Mouse (Mus musculus) MEL (cell line): Measurements from ENCODE around the gene Hist1h2ac.

Experiments
- BHLHE40 ChIP-seq: IDR thresholded peaks from 2 replicates; pipeline ENCODE4 v1.6.1; 2012; ENCODE audit warnings: low read depth, mild to moderate bottlenecking, inconsistent platforms, low read length, improper control_type of control experiment, borderline replicate concordance
- CTCF ChIP-seq, 3 experiments: IDR thresholded peaks in 2 of 3; conservative IDR thresholded peaks in 1 of 3; 2 replicates each; pipeline ENCODE4 v1.5.1; 2011 to 2012; ENCODE audit warnings: low read length in 3 of 3, low read depth in 2 of 3, mild to moderate bottlenecking in 2 of 3, improper control_type of control experiment in 1 of 3, inconsistent platforms in 1 of 3, mixed read lengths in 1 of 3, moderate library complexity in 1 of 3; ENCODE audit not compliant: control insufficient read depth in 1 of 3, insufficient read depth in 1 of 3, poor library complexity in 1 of 3, severe bottlenecking in 1 of 3
- EP300 ChIP-seq, 2 experiments: IDR thresholded peaks; 2 replicates each; pipeline ENCODE4 v1.6.1; 2011; ENCODE audit warnings: improper control_type of control experiment in 2 of 2, low read length in 2 of 2, low read depth in 1 of 2, mild to moderate bottlenecking in 1 of 2
- MAFK ChIP-seq: IDR thresholded peaks from 2 replicates; pipeline ENCODE4 v1.6.1; 2011; ENCODE audit warnings: low read depth, mild to moderate bottlenecking, low read length, improper control_type of control experiment, borderline replicate concordance
- MAZ ChIP-seq: IDR thresholded peaks from 2 replicates; pipeline ENCODE4 v1.6.1; 2012; ENCODE audit warnings: low read depth, mild to moderate bottlenecking, inconsistent platforms, low read length, improper control_type of control experiment
- MYC ChIP-seq: IDR thresholded peaks from 2 replicates; pipeline ENCODE4 v1.6.1; 2011; ENCODE audit warnings: low read depth, mild to moderate bottlenecking, low read length, improper control_type of control experiment, moderate library complexity
- NRF1 ChIP-seq: IDR thresholded peaks from 2 replicates; pipeline ENCODE4 v1.6.1; 2014; ENCODE audit warnings: low read depth, mild to moderate bottlenecking, inconsistent platforms, low read length, improper control_type of control experiment, moderate library complexity; ENCODE audit not compliant: poor library complexity, insufficient read depth, severe bottlenecking
- POLR2A ChIP-seq, 2 experiments: IDR thresholded peaks; 2 replicates each; pipeline ENCODE4 v1.6.1; 2011 to 2012; ENCODE audit warnings: low read length in 2 of 2, mild to moderate bottlenecking in 2 of 2, control low read depth in 1 of 2, improper control_type of control experiment in 1 of 2, low read depth in 1 of 2, moderate library complexity in 1 of 2; ENCODE audit not compliant: control insufficient read depth in 1 of 2, insufficient read depth in 1 of 2, poor library complexity in 1 of 2
- POLR2AphosphoS5 ChIP-seq: IDR thresholded peaks from 2 replicates; pipeline ENCODE4 v1.6.1; 2012; ENCODE audit warnings: low read depth, borderline replicate concordance, mild to moderate bottlenecking, inconsistent platforms, low read length, moderate library complexity, mixed read lengths
- TAL1 ChIP-seq: IDR thresholded peaks from 2 replicates; pipeline ENCODE4 v1.6.1; 2012; ENCODE audit warnings: mild to moderate bottlenecking, inconsistent platforms, low read length, moderate library complexity, mixed read lengths
- USF2 ChIP-seq, 2 experiments: IDR thresholded peaks; 2 replicates each; pipeline ENCODE4 v1.6.1; 2011 to 2012; ENCODE audit warnings: improper control_type of control experiment in 2 of 2, low read length in 2 of 2, borderline replicate concordance in 1 of 2, inconsistent platforms in 1 of 2, low read depth in 1 of 2, mild to moderate bottlenecking in 1 of 2; ENCODE audit not compliant: insufficient read depth in 1 of 2

- no peak for TF ChIP-seq POLR2A (IDR thresholded peaks at IDR 0.05; ENCODE audit: control insufficient read depth in 1 of 2, insufficient read depth in 1 of 2, low read depth in 1 of 2, low read length in 2 of 2, poor library complexity in 1 of 2)
- no peak for TF ChIP-seq NRF1
- no peak for TF ChIP-seq MAFK
- TF ChIP-seq TAL1 = no peak
- no peak for TF ChIP-seq MYC
- TF ChIP-seq EP300 (IDR thresholded peaks at IDR 0.05; ENCODE audit: low read depth in 1 of 2, low read length in 2 of 2) = no peak
- TF ChIP-seq MAZ = no peak
- TF ChIP-seq CTCF (IDR thresholded peaks at IDR 0.05 in 2 of 3, conservative IDR thresholded peaks at IDR 0.05 in 1 of 3; ENCODE audit: control insufficient read depth in 1 of 3, insufficient read depth in 1 of 3, low read depth in 2 of 3, low read length in 3 of 3, poor library complexity in 1 of 3, severe bottlenecking in 1 of 3) = no peak
- TF ChIP-seq USF2 (IDR thresholded peaks at IDR 0.05; ENCODE audit: borderline replicate concordance in 1 of 2, insufficient read depth in 1 of 2, low read depth in 1 of 2, low read length in 2 of 2) = no peak
- no peak for TF ChIP-seq BHLHE40
- TF ChIP-seq POLR2AphosphoS5 = no peak
Measured at GRCm38 (mm10) chr13:23662536-23662935, 21.2 kb downstream of the Hist1h2ac start.
